Mouse (Mus musculus): ENCODE data around the gene Etnk1. TPM values are rescaled to one million over a fixed set of nuclear protein-coding genes. Genes with fewer than 3 reads are reported as not detected.

Etnk1 gene
- polyA plus RNA-seq, 1 experiment from 2014 or later = 14.5 TPM

GRCm38 (mm10) chr6:143193166-143193565, 26.1 kb downstream of the Etnk1 start:
- H3K36me3 ChIP-seq (ENCODE audit: control insufficient read depth, insufficient read depth) = peaks cover 33% of the 10 kb centered on the region
- H3K9ac ChIP-seq (ENCODE audit: low read depth, low read length) = no peak overlapping the region
- no peaks in the 10 kb centered on the region for H3K27me3 ChIP-seq (replicated peaks; ENCODE audit: control insufficient read depth, insufficient read depth, low read length)
- no peaks in the 10 kb centered on the region for H3K4me1 ChIP-seq (replicated peaks; ENCODE audit: control insufficient read depth, insufficient read depth, low read length)
- no peaks in the 10 kb centered on the region for H3K9me3 ChIP-seq (ENCODE audit: control insufficient read depth)
- ATAC-seq = no peak
- 68% methylated on average over 10 of the region's 10 CpGs for WGBS
- H3K4me2 ChIP-seq (replicated peaks; ENCODE audit: low read depth) = no peak overlapping the region
- H3K27ac ChIP-seq (ENCODE audit: low read depth, low read length) = no peak overlapping the region
- TF ChIP-seq CTCF (IDR thresholded peaks at IDR 0.05; ENCODE audit: low read depth) = no peak
- H3K4me3 ChIP-seq (ENCODE audit: low read depth, low read length) = no peak overlapping the region

DNA sequence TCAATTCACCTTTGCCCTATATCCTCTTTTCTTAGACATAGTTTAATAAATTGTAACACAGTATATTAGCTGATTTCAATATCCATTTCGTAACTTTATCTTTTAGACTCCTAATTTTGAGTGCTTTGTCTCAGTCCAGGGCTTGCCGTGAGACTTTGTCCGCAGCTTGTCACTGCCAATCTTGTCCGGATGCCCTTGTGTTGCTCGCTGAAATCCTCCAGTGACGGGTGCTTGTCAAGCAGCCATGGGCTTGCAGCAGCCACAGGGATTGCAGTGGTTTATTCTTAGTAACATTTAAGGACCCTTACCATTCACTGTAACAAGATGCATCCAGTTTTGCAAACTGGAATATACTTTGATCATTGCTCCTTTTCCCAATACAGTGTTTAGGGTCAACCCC, 26.6 kb downstream of the Etnk1 start:
- H3K36me3 ChIP-seq (ENCODE audit: control insufficient read depth, insufficient read depth) = peaks cover 37% of the 10 kb centered on the region
- H3K27ac ChIP-seq (ENCODE audit: low read depth, low read length) = no peak overlapping the region
- no peaks in the 10 kb centered on the region for H3K9me3 ChIP-seq (ENCODE audit: control insufficient read depth)
- no peak for ATAC-seq
- WGBS = 88% methylated on average over 6 of the region's 6 CpGs
- H3K4me2 ChIP-seq (replicated peaks; ENCODE audit: low read depth) = no peak overlapping the region
- no peak overlapping the region for H3K9ac ChIP-seq (ENCODE audit: low read depth, low read length)
- TF ChIP-seq CTCF (IDR thresholded peaks at IDR 0.05; ENCODE audit: low read depth) = no peak
- H3K4me1 ChIP-seq (replicated peaks; ENCODE audit: control insufficient read depth, insufficient read depth, low read length) = no peaks in the 10 kb centered on the region
- no peaks in the 10 kb centered on the region for H3K27me3 ChIP-seq (replicated peaks; ENCODE audit: control insufficient read depth, insufficient read depth, low read length)
- H3K4me3 ChIP-seq (ENCODE audit: low read depth, low read length) = no peak overlapping the region

DNA sequence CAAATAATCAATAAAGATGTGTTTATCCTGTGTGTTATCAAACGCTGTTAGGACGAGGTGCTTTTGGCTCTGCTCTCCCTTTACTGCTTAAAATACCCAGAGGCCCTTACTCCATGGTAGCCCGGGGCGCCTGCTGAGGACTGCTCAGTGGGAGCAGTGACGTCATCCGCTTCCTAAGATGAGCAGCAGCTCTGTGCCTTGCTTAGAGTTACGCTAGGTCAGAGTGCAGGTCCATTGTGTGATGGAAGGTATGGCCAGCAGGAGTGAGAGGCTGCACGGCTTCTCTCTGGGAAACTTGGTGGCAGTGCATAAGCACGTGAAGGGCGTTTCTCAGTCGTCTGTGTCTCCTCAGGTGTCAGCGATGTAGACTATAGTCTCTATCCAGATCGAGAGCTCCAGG, 30.0 kb downstream of the Etnk1 start:
- H3K4me3 ChIP-seq (ENCODE audit: low read depth, low read length) = no peak overlapping the region
- no peak for ATAC-seq
- H3K9me3 ChIP-seq (ENCODE audit: control insufficient read depth) = no peaks in the 10 kb centered on the region
- no peak for TF ChIP-seq CTCF (IDR thresholded peaks at IDR 0.05; ENCODE audit: low read depth)
- no peak overlapping the region for H3K27ac ChIP-seq (ENCODE audit: low read depth, low read length)
- H3K4me1 ChIP-seq (replicated peaks; ENCODE audit: control insufficient read depth, insufficient read depth, low read length) = no peaks in the 10 kb centered on the region
- H3K4me2 ChIP-seq (replicated peaks; ENCODE audit: low read depth) = no peak overlapping the region
- H3K36me3 ChIP-seq (ENCODE audit: control insufficient read depth, insufficient read depth) = peaks cover 49% of the 10 kb centered on the region
- no peak overlapping the region for H3K9ac ChIP-seq (ENCODE audit: low read depth, low read length)
- WGBS = 82% methylated on average over 13 of the region's 13 CpGs
- no peaks in the 10 kb centered on the region for H3K27me3 ChIP-seq (replicated peaks; ENCODE audit: control insufficient read depth, insufficient read depth, low read length)

GRCm38 (mm10) chr6:143198421-143198820, 31.4 kb downstream of the Etnk1 start:
- Histone ChIP-seq H3K9me3 (ENCODE audit: control insufficient read depth) (no peaks in the 10 kb centered on the region), H3K4me3 (ENCODE audit: low read depth, low read length) (no peak overlapping the region), H3K4me1 (replicated peaks; ENCODE audit: control insufficient read depth, insufficient read depth, low read length) (no peaks in the 10 kb centered on the region), H3K27ac (ENCODE audit: low read depth, low read length) (no peak overlapping the region), H3K9ac (ENCODE audit: low read depth, low read length) (no peak overlapping the region), H3K36me3 (ENCODE audit: control insufficient read depth, insufficient read depth) (peaks cover 49% of the 10 kb centered on the region), H3K4me2 (replicated peaks; ENCODE audit: low read depth) (no peak overlapping the region), H3K27me3 (replicated peaks; ENCODE audit: control insufficient read depth, insufficient read depth, low read length) (no peaks in the 10 kb centered on the region)
- no peak for ATAC-seq
- 89% methylated on average over 7 of the region's 7 CpGs for WGBS
- TF ChIP-seq CTCF (IDR thresholded peaks at IDR 0.05; ENCODE audit: low read depth) = no peak

DNA sequence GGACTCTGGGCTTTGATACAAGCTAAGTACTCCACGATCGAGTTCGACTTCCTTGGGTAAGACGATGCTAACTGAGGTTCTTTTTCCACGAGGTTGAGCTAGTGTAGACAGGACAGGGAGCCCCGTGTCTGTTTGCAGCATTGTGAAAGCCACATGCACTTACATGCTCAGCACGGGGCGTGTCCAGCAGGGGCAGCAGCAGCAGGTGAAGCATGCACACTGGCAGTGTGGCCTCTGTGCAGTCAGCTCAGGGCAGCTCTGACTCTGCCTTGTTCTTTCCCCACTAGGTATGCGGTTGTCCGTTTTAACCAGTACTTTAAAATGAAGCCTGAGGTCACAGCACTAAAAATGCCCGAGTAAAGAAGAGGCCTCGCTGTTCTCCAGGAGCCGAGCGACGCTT, 36.1 kb downstream of the Etnk1 start:
- Histone ChIP-seq H3K4me1 (replicated peaks; ENCODE audit: control insufficient read depth, insufficient read depth, low read length) (no peaks in the 10 kb centered on the region), H3K27ac (ENCODE audit: low read depth, low read length) (no peak overlapping the region), H3K4me2 (replicated peaks; ENCODE audit: low read depth) (no peak overlapping the region), H3K36me3 (ENCODE audit: control insufficient read depth, insufficient read depth) (peaks cover 34% of the 10 kb centered on the region), H3K4me3 (ENCODE audit: low read depth, low read length) (no peak overlapping the region), H3K9ac (ENCODE audit: low read depth, low read length) (no peak overlapping the region), H3K27me3 (replicated peaks; ENCODE audit: control insufficient read depth, insufficient read depth, low read length) (no peaks in the 10 kb centered on the region), H3K9me3 (ENCODE audit: control insufficient read depth) (no peaks in the 10 kb centered on the region)
- 86% methylated on average over 15 of the region's 15 CpGs for WGBS
- peak; percentile 55 for TF ChIP-seq CTCF (IDR thresholded peaks at IDR 0.05; ENCODE audit: low read depth)
- 0 out of 2 replicates have a peak, but pooled peaks have one; percentile 13 for ATAC-seq

DNA sequence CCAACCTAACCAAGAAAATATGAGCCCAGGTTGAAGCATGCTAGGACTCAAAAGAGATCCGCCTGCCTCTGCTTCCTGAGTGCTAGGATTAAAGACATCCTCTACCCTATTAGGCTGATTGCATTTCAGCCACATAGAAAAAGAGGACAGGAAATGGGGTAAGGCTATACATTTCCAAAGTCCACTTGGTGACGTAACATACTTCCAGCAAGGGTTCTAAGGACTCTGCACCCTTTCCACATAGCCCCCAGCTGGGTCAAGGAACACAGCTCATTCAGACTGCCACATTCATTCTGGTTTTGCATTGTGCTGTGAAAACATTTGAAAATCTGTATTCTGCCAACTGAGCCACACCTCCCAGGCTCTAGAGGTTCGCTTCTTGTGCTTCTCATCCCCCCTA, 41.9 kb downstream of the Etnk1 start:
- Histone ChIP-seq H3K4me3 (ENCODE audit: low read depth, low read length) (no peak overlapping the region), H3K4me2 (replicated peaks; ENCODE audit: low read depth) (no peak overlapping the region), H3K27me3 (replicated peaks; ENCODE audit: control insufficient read depth, insufficient read depth, low read length) (no peaks in the 10 kb centered on the region), H3K27ac (ENCODE audit: low read depth, low read length) (no peak overlapping the region), H3K9ac (ENCODE audit: low read depth, low read length) (no peak overlapping the region), H3K4me1 (replicated peaks; ENCODE audit: control insufficient read depth, insufficient read depth, low read length) (no peaks in the 10 kb centered on the region), H3K36me3 (ENCODE audit: control insufficient read depth, insufficient read depth) (peaks cover 17% of the 10 kb centered on the region; the same call in 1 of the 2 replicates), H3K9me3 (ENCODE audit: control insufficient read depth) (peaks cover 4% of the 10 kb centered on the region; the same call in 1 of the 2 replicates)
- no peak for TF ChIP-seq CTCF (IDR thresholded peaks at IDR 0.05; ENCODE audit: low read depth)
- WGBS = 89% methylated on average over 3 of the region's 3 CpGs
- ATAC-seq = peak; percentile 59

DNA sequence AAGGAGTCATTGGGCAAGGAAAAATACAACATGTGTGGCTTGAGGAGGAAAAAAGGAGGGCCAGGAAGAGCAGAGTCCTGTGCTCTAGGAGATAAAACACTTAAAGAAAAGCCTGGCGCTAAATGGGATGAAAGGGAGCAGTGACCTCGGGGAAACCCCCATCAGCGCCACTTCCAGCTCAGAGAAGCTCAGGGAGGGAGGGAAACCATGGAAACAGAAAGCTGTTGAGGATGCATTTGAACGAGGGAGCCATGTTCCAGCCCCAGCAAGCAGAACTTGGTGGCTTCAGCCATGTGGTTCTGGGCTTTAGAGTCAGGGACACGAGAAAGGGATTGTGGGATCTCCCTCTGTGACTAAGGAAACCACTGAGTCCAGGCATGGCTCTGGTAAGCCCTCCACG, 45.7 kb downstream of the Etnk1 start:
- Histone ChIP-seq H3K4me2 (replicated peaks; ENCODE audit: low read depth) (no peak overlapping the region), H3K9ac (ENCODE audit: low read depth, low read length) (no peak overlapping the region), H3K4me3 (ENCODE audit: low read depth, low read length) (no peak overlapping the region), H3K27ac (ENCODE audit: low read depth, low read length) (no peak overlapping the region), H3K27me3 (replicated peaks; ENCODE audit: control insufficient read depth, insufficient read depth, low read length) (no peaks in the 10 kb centered on the region), H3K36me3 (ENCODE audit: control insufficient read depth, insufficient read depth) (no peaks in the 10 kb centered on the region), H3K9me3 (ENCODE audit: control insufficient read depth) (peaks cover 10% of the 10 kb centered on the region), H3K4me1 (replicated peaks; ENCODE audit: control insufficient read depth, insufficient read depth, low read length) (no peaks in the 10 kb centered on the region)
- no peak for TF ChIP-seq CTCF (IDR thresholded peaks at IDR 0.05; ENCODE audit: low read depth)
- 83% methylated on average over 6 of the region's 6 CpGs for WGBS
- no peak for ATAC-seq
